Mouse (Mus musculus) cortical plate, adult 2 months (tissue): ENCODE data around the gene Cort. TPM values are rescaled to one million over a fixed set of nuclear protein-coding genes. Genes with fewer than 3 reads are reported as not detected.
"Not testable (repeated sequence)": the region's sequence is repeated elsewhere in the genome, so short reads cannot be mapped to it uniquely, and the experiment has no call there.

Experiments
- H3K27ac ChIP-seq: fragments of 200-500 bp; 2 replicates; pipeline ENCODE4 v1.5.1; 2012; ENCODE audit warnings: low read length, control low read depth, inconsistent platforms; ENCODE audit not compliant: insufficient read depth
- H3K4me1 ChIP-seq: fragments of 200-500 bp; 2 replicates; pipeline ENCODE4 v1.6.1; 2011; ENCODE audit warnings: low read length; ENCODE audit not compliant: control insufficient read depth, insufficient read depth
- H3K4me3 ChIP-seq: fragments of 200-500 bp; 2 replicates; pipeline ENCODE4 v1.5.1; 2011; ENCODE audit warnings: mild to moderate bottlenecking, low read length, control low read depth; ENCODE audit not compliant: insufficient read depth
- CTCF ChIP-seq: fragments of 200-500 bp; IDR thresholded peaks from 2 replicates; pipeline ENCODE4 v1.5.1; 2011; ENCODE audit warnings: mild to moderate bottlenecking, control low read depth, low read length; ENCODE audit not compliant: insufficient read depth; ENCODE audit errors: extremely low read depth
- POLR2A ChIP-seq: fragments of 200-500 bp; IDR thresholded peaks from 2 replicates; pipeline ENCODE4 v1.6.1; 2011; ENCODE audit warnings: mild to moderate bottlenecking, low read length, control low read depth; ENCODE audit not compliant: insufficient read depth; ENCODE audit errors: extremely low read depth
- polyA plus RNA-seq: library from polyadenylated mRNA; depleted of rRNA; stranded (reverse); fragments of >200 nt; gene quantifications from 2 replicates; pipeline ENCODE4 v1.2.3, GENCODE M21; 2012; rRNA removed

Cort gene
- 10.2 and 10.6 TPM in 2 replicates for polyA plus RNA-seq

DNA sequence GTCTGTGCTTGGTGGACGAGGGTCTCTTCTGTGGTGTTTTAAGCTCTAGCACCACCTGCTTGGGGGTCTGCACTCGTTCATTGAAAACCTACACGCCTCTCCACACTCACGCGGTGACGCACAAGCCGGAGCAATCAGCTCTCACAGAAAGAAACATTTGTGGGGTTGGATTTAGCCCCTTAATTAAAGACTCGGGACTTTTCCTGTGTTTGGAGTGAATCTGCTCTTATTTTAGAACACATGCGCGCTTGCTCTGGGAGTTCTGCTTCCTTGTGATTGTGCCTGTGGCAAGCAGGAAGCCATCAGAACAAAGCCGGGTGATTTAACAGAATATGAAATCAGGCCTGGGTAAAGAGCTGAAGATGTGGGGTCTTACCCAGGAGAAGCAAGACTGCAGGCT lies at the start of gene Cort:
Gene Cort (minus strand): TSS at position 101 of the 400 bp plus-strand sequence.
- Histone ChIP-seq H3K27ac (no peak within 1 kb of the TSS), H3K4me3 (no peak within 1 kb of the TSS), H3K4me1 (peaks cover 2% of the 10 kb centered on the region)
- TF ChIP-seq CTCF (no peak), POLR2A (no peak)

DNA sequence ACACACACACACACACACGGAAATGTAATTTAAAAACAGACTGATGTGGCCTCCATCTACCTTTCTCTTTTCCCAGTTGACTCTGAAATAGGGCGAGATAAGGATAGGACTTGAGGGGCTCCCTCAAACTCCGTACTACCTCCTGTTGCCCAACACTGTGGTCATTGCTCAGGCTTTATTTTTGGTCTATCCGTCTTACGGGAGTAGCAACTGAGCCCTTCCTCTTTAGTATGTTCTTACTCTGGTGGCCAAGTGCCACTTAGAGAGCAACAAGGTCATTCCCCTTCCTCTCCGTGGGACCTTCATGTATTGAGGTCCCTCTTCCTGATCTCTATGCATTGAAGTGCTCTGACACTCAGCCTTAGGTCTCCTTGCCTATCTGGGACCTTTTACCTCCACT lies 47.1 kb upstream of the Cort start:
- no peak overlapping the region for H3K27ac ChIP-seq
- no peaks in the 10 kb centered on the region; the same call in 1 of the 2 replicates for H3K4me1 ChIP-seq
- TF ChIP-seq CTCF: no peak
- TF ChIP-seq POLR2A: no peak
- no peak overlapping the region for H3K4me3 ChIP-seq

DNA sequence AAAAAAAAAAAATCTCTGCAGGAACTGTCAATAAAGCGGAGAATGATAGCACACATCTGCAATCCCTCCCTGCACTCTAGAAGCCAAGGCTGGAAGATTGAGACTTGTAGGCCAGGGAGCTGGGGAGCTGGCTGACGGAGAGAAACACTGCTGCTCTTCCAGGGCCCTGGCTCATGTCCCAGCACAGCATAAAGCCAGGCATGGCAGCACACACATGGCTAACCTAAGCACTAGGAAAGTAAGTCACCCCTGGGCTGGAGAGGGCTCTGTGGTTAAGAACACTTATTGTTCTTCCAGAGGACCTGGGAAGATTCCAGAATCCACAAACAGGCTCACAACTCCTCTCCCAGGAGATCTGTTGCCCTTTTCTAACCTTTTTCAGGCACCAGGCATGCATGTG lies 46.1 kb upstream of the Cort start:
- TF ChIP-seq POLR2A (no peak), CTCF (no peak)
- H3K27ac ChIP-seq: no peak overlapping the region

DNA sequence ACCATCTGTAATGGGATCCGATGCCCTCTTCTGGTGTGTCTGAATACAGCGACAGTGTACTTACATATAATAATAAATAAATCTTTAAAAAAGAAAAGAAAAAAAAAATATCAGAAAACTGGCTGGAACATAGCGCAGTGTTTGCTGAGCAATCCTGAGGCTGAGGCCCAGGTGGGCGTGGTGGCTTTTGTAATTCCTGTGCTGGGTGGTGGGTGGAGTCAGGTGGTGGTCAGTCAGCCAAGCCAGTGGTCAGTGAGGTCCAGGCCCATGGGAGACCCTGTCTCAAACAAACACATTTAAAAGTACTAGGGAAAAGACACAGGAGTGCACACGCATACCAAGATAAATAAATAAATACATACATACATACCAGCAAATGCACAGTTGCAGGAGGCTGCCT lies 45.5 kb upstream of the Cort start:
- no peak for TF ChIP-seq CTCF
- TF ChIP-seq POLR2A: no peak
- Histone ChIP-seq H3K4me3 (no peak overlapping the region), H3K4me1 (no peaks in the 10 kb centered on the region; the same call in 1 of the 2 replicates), H3K27ac (no peak overlapping the region)

More for the DNA sequence above, 46.1 kb upstream of the Cort start:
- Histone ChIP-seq H3K4me3 (no peak overlapping the region), H3K4me1 (no peaks in the 10 kb centered on the region; the same call in 1 of the 2 replicates)

DNA sequence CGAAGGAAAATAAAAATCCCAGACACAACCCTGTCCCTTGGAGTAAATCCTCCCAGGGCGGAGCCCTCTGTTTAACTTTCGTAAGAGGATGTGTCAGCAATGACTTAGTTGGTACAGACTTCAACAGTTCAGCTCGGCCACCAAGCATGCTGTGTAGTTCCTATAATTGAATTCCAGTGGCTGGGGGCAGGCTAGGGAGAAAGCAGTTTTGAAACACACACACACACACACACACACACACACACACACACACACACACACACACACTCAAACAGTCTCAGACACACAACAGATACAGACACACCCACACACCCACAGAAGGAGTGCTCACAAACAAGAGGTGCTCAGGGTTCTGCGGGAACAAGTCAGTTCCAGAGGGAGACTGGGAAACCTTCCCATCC lies 45.0 kb upstream of the Cort start:
- H3K27ac ChIP-seq: no peak overlapping the region
- H3K4me3 ChIP-seq: no peak overlapping the region
- no peaks in the 10 kb centered on the region; the same call in 1 of the 2 replicates for H3K4me1 ChIP-seq
- no peak for TF ChIP-seq POLR2A
- TF ChIP-seq CTCF: no peak

DNA sequence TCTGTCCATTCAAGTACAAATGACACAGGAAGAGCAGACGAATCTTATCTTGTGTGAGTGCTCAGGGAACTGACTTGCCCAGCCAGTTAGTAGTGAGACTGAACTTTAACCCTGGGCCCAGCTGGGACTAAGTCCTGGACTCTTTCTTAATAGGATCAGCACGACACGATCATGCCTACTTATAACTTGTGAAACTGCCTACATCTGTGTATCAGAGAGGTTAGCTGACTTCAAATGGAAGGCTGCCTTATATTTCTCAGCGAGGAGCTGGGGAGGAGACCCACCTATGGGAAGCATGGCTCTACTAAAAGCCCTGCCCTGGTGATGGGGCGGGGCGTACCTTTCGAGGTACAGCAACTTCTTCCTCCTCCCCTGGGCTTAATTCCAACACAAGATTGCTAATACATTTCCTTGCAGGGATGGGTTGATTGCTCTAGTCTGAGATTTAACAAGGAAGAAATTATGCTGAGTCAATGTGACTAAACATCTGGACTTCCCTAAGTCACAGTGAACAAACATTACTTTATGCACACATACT lies 43.9 kb upstream of the Cort start:
- Histone ChIP-seq H3K27ac (no peak overlapping the region), H3K4me3 (no peak overlapping the region), H3K4me1 (no peaks in the 10 kb centered on the region; the same call in 1 of the 2 replicates)
- TF ChIP-seq CTCF (no peak), POLR2A (no peak)

DNA sequence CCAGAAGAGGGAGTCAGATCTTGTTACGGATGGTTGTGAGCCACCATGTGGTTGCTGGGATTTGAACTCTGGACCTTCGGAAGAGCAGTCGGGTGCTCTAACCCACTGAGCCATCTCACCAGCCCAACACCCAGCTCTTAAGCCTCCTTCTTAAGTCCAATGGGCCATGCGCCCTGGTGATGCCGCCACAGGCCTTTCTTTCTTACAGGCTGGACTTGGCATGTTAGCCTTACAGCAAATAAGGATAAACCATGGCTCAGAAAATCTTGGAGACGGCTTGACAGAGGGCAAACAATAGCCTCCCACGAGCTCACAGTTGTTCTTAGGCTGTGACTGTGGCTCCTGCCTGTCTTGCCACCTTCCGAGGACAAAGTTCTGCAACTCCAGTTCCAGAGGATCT lies 43.4 kb upstream of the Cort start:
- H3K4me1 ChIP-seq, H3K4me3 ChIP-seq, H3K27ac ChIP-seq: not testable (repeated sequence)

DNA sequence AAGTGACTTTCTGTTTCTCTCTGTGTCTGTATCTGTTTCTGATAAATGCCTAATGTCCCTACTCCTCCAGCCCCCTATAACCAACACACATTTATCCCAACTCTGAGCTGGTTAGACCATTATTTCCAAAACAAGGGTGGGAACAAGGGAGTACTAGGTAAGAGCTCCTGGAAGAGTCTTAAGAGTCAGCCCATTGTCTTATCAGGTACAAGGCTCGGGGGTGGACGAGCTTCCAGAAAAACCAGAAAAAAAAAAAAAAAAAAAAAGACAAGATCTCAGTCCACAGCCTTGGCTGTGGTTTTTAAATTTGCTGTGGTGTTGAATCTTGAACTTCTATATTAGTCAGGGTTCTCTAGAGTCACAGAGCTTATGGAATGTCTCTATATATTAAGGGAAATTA lies 41.5 kb upstream of the Cort start:
- H3K27ac ChIP-seq: no peak overlapping the region
- TF ChIP-seq CTCF (no peak), POLR2A (no peak)
- H3K4me1 ChIP-seq: no peaks in the 10 kb centered on the region
- no peak overlapping the region for H3K4me3 ChIP-seq

DNA sequence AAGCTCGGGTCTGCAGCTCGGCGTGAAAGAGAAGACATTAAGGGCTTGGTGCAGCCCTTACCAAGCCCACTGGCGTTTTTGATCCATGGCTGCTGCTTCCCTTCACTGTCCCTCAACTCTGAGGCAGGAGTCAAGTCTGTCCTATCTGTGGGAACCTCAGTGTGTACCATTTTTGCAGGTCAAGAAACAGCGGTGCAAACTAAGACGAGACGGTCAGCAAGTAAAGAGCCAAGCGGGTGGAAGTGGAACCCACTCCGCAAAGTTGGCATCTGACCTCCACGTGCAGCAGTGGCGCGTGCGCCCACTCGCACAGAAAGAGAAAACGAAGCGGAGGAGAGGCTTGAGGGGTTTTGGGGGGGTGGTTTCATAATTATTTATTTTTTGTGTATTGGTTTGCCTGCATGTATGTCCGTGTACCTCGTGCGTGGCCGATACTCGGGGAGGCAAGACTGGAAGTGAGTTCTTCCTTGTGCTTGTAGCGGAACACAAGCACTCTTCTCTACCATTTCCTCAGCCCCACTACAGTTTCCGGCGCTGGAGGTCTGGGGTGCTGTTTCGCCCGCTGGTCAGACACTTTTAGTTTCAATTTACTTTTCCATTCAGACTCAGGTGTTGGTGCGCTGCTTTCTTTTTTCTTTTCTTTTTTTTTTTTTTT lies 40.5 kb upstream of the Cort start:
- H3K4me3 ChIP-seq: peak overlapping the region; percentile 47
- no peaks in the 10 kb centered on the region for H3K4me1 ChIP-seq
- no peak for TF ChIP-seq CTCF
- TF ChIP-seq POLR2A: no peak
- H3K27ac ChIP-seq: no peak overlapping the region

DNA sequence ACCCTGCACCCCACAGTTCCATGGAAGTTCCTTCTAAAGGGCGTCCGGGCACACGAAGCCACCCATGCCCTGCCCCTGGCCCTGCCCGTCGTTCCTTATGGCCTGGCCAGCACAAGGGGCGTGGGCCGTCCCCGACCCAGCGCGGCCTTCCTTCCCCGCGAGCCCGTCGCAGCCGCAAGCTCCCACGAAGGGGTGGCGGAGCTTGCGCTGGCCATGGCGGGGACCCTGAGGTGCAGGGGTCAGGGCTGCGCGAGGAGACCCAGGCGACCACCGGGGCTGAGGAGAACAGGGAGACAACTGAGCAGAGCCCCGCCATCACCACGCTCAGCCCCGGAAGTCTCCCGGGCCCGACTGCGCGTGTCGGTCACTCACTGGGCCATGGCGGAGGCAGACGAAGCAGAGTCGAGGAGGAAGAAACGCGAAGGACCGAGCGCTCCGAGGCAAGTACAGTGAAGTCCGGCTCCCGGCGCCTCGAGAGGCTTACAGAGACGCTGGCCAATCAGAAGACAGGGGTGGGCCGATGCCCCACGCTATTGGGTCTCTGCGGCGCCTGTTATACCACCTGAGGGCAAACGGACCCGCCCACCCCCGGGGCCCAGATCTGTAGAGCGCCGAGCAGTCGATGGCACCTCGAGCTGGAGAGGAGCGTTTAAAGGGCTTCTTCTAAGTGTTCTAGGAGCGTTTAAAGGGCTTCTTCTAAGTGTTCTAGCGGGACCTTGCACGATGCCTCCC lies 39.8 kb upstream of the Cort start, which contains the start of gene Pgd:
Gene Pgd (minus strand): TSS at position 557 of the 732 bp plus-strand sequence.
- Histone ChIP-seq H3K27ac (no peak within 1 kb of the TSS), H3K4me3 (peak within 1 kb of the TSS; percentile 47), H3K4me1 (no peaks in the 10 kb centered on the region)
- TF ChIP-seq POLR2A: peak; percentile 97
- TF ChIP-seq CTCF: no peak
